Mouse (Mus musculus) urinary bladder, postnatal 10 days (tissue): ENCODE results near the gene Mtrr.
"Not testable (repeated sequence)": the region's sequence is repeated elsewhere in the genome, so short reads cannot be mapped to it uniquely, and the experiment has no call there.

Experiments used
- DNase-seq: peaks from one replicate; pipeline ENCODE4 v3.0.0; 2022; ENCODE audit warnings: low spot score

Gene Mtrr

DNA sequence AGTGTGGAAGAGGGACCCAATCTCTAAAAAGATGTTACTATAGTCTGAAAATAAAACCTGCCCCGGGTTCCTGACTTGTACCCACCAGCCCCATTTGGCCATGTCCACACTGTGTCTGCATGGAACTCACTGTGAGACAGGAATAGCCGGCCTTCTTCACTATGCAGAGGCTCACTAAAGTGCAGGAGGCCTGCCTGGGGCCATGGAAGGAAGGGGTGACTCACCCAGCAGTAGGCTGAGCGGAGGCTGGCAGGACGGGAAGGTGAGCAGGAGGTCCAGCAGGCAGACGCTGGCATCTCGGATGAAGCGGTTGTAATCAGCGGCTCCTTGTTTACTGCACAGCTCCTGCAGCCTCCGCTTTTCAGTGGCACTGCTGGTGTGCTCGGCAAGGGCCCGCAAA is 13.4 kb downstream of the Mtrr start:
- DNase-seq: no peak

DNA sequence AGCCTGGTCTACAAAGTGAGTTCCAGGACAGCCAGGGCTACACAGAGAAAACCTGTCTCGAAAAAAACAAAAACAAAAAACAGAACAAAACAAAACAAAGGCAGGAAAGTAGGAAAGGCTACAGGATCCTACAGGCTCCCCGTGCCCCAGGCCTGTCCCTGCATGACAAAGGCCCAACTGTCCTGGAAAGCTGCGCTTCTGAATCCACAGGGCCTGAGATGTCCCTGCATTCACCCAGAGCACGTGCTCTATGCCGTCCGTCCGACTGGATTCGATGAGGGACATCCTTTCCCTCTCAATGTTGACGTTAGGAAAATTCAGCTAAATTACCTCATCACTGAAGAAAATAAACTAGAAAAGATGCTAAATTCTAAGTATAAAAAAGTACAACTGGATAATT is 13.8 kb downstream of the Mtrr start:
- no peak for DNase-seq

DNA sequence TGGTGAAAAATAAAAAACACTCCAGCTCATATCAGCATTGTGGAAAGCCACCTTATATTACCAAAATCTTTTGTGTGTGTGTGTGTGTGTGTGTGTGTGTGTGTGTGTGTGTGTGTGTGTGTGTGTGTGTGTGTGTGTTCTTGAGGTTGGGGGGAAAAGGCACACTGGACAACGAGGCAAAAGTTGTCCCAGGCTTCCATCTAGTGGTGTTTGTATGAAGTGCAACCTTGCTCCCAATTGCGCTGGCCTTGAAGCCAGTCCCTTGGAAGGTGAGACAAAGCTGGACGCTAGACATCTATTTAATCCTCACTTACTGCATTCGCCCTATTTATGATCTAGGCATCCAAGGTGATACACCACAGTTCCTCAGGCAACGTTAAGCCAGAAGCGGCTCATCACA is 28.6 kb downstream of the Mtrr start:
- not testable (repeated sequence) for DNase-seq
